In genomic region chr6:54762021-54762420, GRCm38 (mm10) we compare ENCODE assay signal across 21 mouse cellular contexts. TPM values are rescaled to one million over a fixed set of nuclear protein-coding genes. Genes with fewer than 3 reads are reported as not detected.
DNase-seq lines count a peak whose midpoint lies in the region; ATAC-seq and TF ChIP-seq lines count a peak whose summit lies in the region.
"Had no signal": no experiment of that assay in that cellular context is flagged by ENCODE, and none has a peak within 500 bp of the region (broad histone marks: within the 10 kb centered on the region; RNA-seq: fewer than 3 reads in every experiment).

No protein-coding gene starts in this region.

- no peaks in the 10 kb centered on the region for H3K9me3 ChIP-seq in liver, embryonic 15.5 days (replicated peaks)
- H3K9me3 ChIP-seq in liver, postnatal 0 days (ENCODE audit: low read length) = no peaks in the 10 kb centered on the region
- no peaks in the 10 kb centered on the region for H3K9me3 ChIP-seq in forebrain, embryonic 13.5 days (replicated peaks)
- H3K9me3 ChIP-seq: embryonic facial prominence, embryonic 15.5 days; forebrain, embryonic 10.5 days; forebrain, embryonic 15.5 days; heart, embryonic 12.5 days; hindbrain, embryonic 15.5 days had no signal

- 0 out of 2 replicates have a peak, but pooled peaks have one; percentile 28 for ATAC-seq in liver, embryonic 15.5 days (ENCODE audit: insufficient read depth)
- no peak for ATAC-seq in liver, postnatal 0 days
- 0 out of 2 replicates have a peak, but pooled peaks have one; percentile 21 for ATAC-seq in common myeloid progenitor, adult 5-6 weeks (replicated peaks; ENCODE audit: low read depth, poor library complexity, severe bottlenecking)
- no peak for ATAC-seq in forebrain, embryonic 13.5 days
- ATAC-seq: forebrain, embryonic 15.5 days had no signal

- DNase-seq in kidney, adult 11 months = peak; percentile 49
- no peak for DNase-seq in kidney, postnatal 14 days
- DNase-seq in liver, postnatal 0 days = no peak
- peak; percentile 8 for DNase-seq in ES-CJ7 (ENCODE audit: low read depth, low spot score)
- no peak for DNase-seq in layer of hippocampus, postnatal 25 days (ENCODE audit: extremely low spot score in 1 of 2, low spot score in 1 of 2)
- DNase-seq: adrenal gland, adult 8-10 months; adrenal gland, postnatal 36 days; cerebellum, adult 2 months; cerebellum, postnatal 10 days; embryo, embryonic 11 days; gastrocnemius, postnatal 10 days; heart, adult 2 months had no signal

- H3K27ac ChIP-seq in liver, embryonic 15.5 days (replicated peaks) = no peak overlapping the region
- no peak overlapping the region for H3K27ac ChIP-seq in liver, postnatal 0 days (ENCODE audit: low read depth)
- no peak overlapping the region for H3K27ac ChIP-seq in forebrain, embryonic 13.5 days
- H3K27ac ChIP-seq: embryonic facial prominence, embryonic 15.5 days; forebrain, embryonic 10.5 days; heart, adult 2 months; hindbrain, embryonic 15.5 days had no signal

- 50% methylated on average over 5 of the region's 5 CpGs for WGBS in liver, embryonic 15.5 days (ENCODE audit: insufficient replicate concordance)
- WGBS in liver, postnatal 0 days (ENCODE audit: insufficient replicate concordance) = 55% methylated on average over 5 of the region's 5 CpGs
- 84% methylated on average over 5 of the region's 5 CpGs for WGBS in forebrain, embryonic 13.5 days

- H3K4me2 ChIP-seq in liver, embryonic 15.5 days = no peak overlapping the region
- H3K4me2 ChIP-seq in liver, postnatal 0 days (ENCODE audit: low read depth, low read length) = no peak overlapping the region
- H3K4me2 ChIP-seq in forebrain, embryonic 13.5 days = no peak overlapping the region
- H3K4me2 ChIP-seq: embryonic facial prominence, embryonic 15.5 days; forebrain, embryonic 15.5 days; heart, embryonic 12.5 days; hindbrain, embryonic 15.5 days had no signal

- H3K4me3 ChIP-seq in liver, embryonic 15.5 days (replicated peaks) = no peak overlapping the region
- no peak overlapping the region for H3K4me3 ChIP-seq in liver, postnatal 0 days (ENCODE audit: low read depth, low read length)
- H3K4me3 ChIP-seq in forebrain, embryonic 13.5 days = no peak overlapping the region
- H3K4me3 ChIP-seq: embryonic facial prominence, embryonic 15.5 days; erythroblast, embryonic 14.5 days; forebrain, embryonic 10.5 days; forebrain, embryonic 15.5 days; heart, adult 2 months; heart, embryonic 12.5 days; hindbrain, embryonic 15.5 days had no signal

- no peaks in the 10 kb centered on the region for H3K36me3 ChIP-seq in liver, embryonic 15.5 days (replicated peaks)
- no peaks in the 10 kb centered on the region for H3K36me3 ChIP-seq in liver, postnatal 0 days (replicated peaks; ENCODE audit: insufficient read depth, low read length)
- H3K36me3 ChIP-seq in forebrain, embryonic 13.5 days (ENCODE audit: poor library complexity, severe bottlenecking) = no peaks in the 10 kb centered on the region
- H3K36me3 ChIP-seq: embryonic facial prominence, embryonic 15.5 days; forebrain, embryonic 10.5 days; forebrain, embryonic 15.5 days; heart, embryonic 12.5 days; hindbrain, embryonic 15.5 days had no signal

- TF ChIP-seq EP300 in liver, postnatal 0 days (IDR thresholded peaks at IDR 0.05; ENCODE audit: low read depth) = no peak

- H3K4me1 ChIP-seq in liver, embryonic 15.5 days (replicated peaks) = peaks cover 5% of the 10 kb centered on the region
- peaks cover 14% of the 10 kb centered on the region for H3K4me1 ChIP-seq in liver, postnatal 0 days (ENCODE audit: insufficient read depth)
- peaks cover 41% of the 10 kb centered on the region for H3K4me1 ChIP-seq in forebrain, embryonic 13.5 days

- TF ChIP-seq CTCF in liver, postnatal 0 days (IDR thresholded peaks at IDR 0.05; ENCODE audit: low read depth) = no peak

- H3K27me3 ChIP-seq in liver, embryonic 15.5 days = no peaks in the 10 kb centered on the region; the same call in 1 of the 2 replicates
- no peaks in the 10 kb centered on the region for H3K27me3 ChIP-seq in liver, postnatal 0 days (ENCODE audit: insufficient read depth, low read length)
- peaks cover 8% of the 10 kb centered on the region; the same call in 1 of the 2 replicates for H3K27me3 ChIP-seq in forebrain, embryonic 13.5 days
- H3K27me3 ChIP-seq: embryonic facial prominence, embryonic 15.5 days; forebrain, embryonic 15.5 days; hindbrain, embryonic 15.5 days had no signal

- H3K9ac ChIP-seq in liver, embryonic 15.5 days = no peak overlapping the region
- H3K9ac ChIP-seq in liver, postnatal 0 days (replicated peaks) = no peak overlapping the region
- no peak overlapping the region for H3K9ac ChIP-seq in forebrain, embryonic 13.5 days
- H3K9ac ChIP-seq: embryonic facial prominence, embryonic 15.5 days; forebrain, embryonic 15.5 days; heart, embryonic 12.5 days; hindbrain, embryonic 15.5 days had no signal

RNA-seq across cellular contexts. Expression of gene Znrf2, which starts 54.7 kb away (rescaled TPM):
- 2.1 and 2.2 TPM in 2 replicates for polyA plus RNA-seq in liver, embryonic 15.5 days (2015; fragmentation: Nextera tagmentation; extraction: Ambion mirVana)
- polyA plus RNA-seq in liver, postnatal 0 days (2015; fragmentation: Nextera tagmentation; extraction: Ambion mirVana) = 4.4 and 4.9 TPM in 2 replicates
- 51.6 and 62.5 TPM in 2 replicates for total RNA-seq in common myeloid progenitor, adult 5-6 weeks (2017)
- 9.9 and 11.3 TPM in 2 replicates for polyA plus RNA-seq in forebrain, embryonic 13.5 days (2015; fragmentation: Nextera tagmentation; extraction: Ambion mirVana)
- 10 to 100 TPM; 24.4 TPM for total RNA-seq in layer of hippocampus, postnatal 25 days (2021)

Comparison
In these comparisons a context has a peak if more than half of its experiments do, and no peak if none do; other contexts are left out.
1. DNase-seq: peak in kidney, adult 11 months (single experiment) and ES-CJ7 (single experiment); none in kidney, postnatal 14 days (single experiment), liver, postnatal 0 days (single experiment) and layer of hippocampus, postnatal 25 days (0 of 2).
2. ATAC-seq: peak in liver, embryonic 15.5 days (single experiment) and common myeloid progenitor, adult 5-6 weeks (single experiment); none in liver, postnatal 0 days (single experiment) and forebrain, embryonic 13.5 days (single experiment).